Mouse (Mus musculus): Measurements from ENCODE around the gene 4930507D05Rik. TPM values are rescaled to one million over a fixed set of nuclear protein-coding genes. Genes with fewer than 3 reads are reported as not detected.
"Not testable (repeated sequence)": the region's sequence is repeated elsewhere in the genome, so short reads cannot be mapped to it uniquely, and the experiment has no call there.

The 4930507D05Rik gene
- polyA plus RNA-seq, 1 experiment from 2014 or later, result 0.27 TPM

- WGBS, result 74% methylated on average over 5 of the region's 5 CpGs
- no peaks in the 10 kb centered on the region for H3K9me3 ChIP-seq (replicated peaks; ENCODE audit: control insufficient read depth, low read length)
- no peak overlapping the region for H3K4me3 ChIP-seq (replicated peaks; ENCODE audit: low read length)
- H3K36me3 ChIP-seq (ENCODE audit: control insufficient read depth, insufficient read depth, low read length), result no peaks in the 10 kb centered on the region
- H3K27me3 ChIP-seq (ENCODE audit: control insufficient read depth, insufficient read depth, low read length), result no peaks in the 10 kb centered on the region
- no peak overlapping the region for H3K27ac ChIP-seq (ENCODE audit: low read length)
- no peak overlapping the region for H3K4me2 ChIP-seq (ENCODE audit: low read depth, low read length)
- H3K4me1 ChIP-seq (ENCODE audit: control insufficient read depth, insufficient read depth, low read length), result no peaks in the 10 kb centered on the region; the same call in 1 of the 2 replicates
- no peak for ATAC-seq (ENCODE audit: insufficient read depth, low FRiP score)
- H3K9ac ChIP-seq (ENCODE audit: low read length), result no peak overlapping the region
Observed at GRCm38 (mm10) chr10:62419422-62419821, 29.9 kb upstream of the 4930507D05Rik start.

DNA sequence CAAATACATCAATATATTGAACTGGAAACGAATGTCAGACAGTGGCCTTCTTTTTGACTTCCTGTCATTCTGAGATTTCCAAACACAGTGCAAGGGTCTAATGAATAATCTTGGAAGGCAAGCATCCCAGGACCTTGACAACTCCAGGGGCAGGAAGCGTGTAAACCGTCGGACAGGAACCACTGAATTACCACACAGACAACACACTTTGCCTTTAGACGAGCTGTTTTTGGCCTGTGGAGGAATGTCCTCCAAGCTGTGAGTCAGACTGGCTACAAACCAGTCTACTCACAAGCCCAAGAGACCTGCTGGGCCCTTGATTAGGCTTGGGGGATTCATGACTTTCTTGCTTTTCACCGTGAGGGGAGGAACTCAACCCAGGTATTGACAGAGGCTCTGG is 28.9 kb upstream of the 4930507D05Rik start:
- 44% methylated on average over 6 of the region's 6 CpGs for WGBS
- H3K4me2 ChIP-seq (ENCODE audit: low read depth, low read length), result 0 out of 2 replicates have a peak overlapping the region, but pooled peaks have one; percentile 31
- H3K36me3 ChIP-seq (ENCODE audit: control insufficient read depth, insufficient read depth, low read length), result no peaks in the 10 kb centered on the region
- no peak overlapping the region; the same call in 1 of the 2 replicates for H3K9ac ChIP-seq (ENCODE audit: low read length)
- H3K4me3 ChIP-seq (replicated peaks; ENCODE audit: low read length), result no peak overlapping the region
- H3K27me3 ChIP-seq (ENCODE audit: control insufficient read depth, insufficient read depth, low read length), result no peaks in the 10 kb centered on the region
- ATAC-seq (ENCODE audit: insufficient read depth, low FRiP score), result no peak
- H3K4me1 ChIP-seq (ENCODE audit: control insufficient read depth, insufficient read depth, low read length), result peaks cover under 1% of the 10 kb centered on the region; the same call in 1 of the 2 replicates
- H3K27ac ChIP-seq (ENCODE audit: low read length), result peak overlapping the region; percentile 39
- H3K9me3 ChIP-seq (replicated peaks; ENCODE audit: control insufficient read depth, low read length), result no peaks in the 10 kb centered on the region

- Histone ChIP-seq H3K27me3 (ENCODE audit: control insufficient read depth, insufficient read depth, low read length) (no peaks in the 10 kb centered on the region), H3K27ac (ENCODE audit: low read length) (peak overlapping the region; percentile 39), H3K9me3 (replicated peaks; ENCODE audit: control insufficient read depth, low read length) (no peaks in the 10 kb centered on the region), H3K4me2 (ENCODE audit: low read depth, low read length) (peak overlapping the region; percentile 31; the same call in 1 of the 2 replicates), H3K36me3 (ENCODE audit: control insufficient read depth, insufficient read depth, low read length) (no peaks in the 10 kb centered on the region), H3K9ac (ENCODE audit: low read length) (peak overlapping the region; percentile 43), H3K4me3 (replicated peaks; ENCODE audit: low read length) (peak overlapping the region; percentile 19), H3K4me1 (ENCODE audit: control insufficient read depth, insufficient read depth, low read length) (peaks cover 5% of the 10 kb centered on the region; the same call in 1 of the 2 replicates)
- 69% methylated on average over 3 of the region's 3 CpGs for WGBS
- ATAC-seq (ENCODE audit: insufficient read depth, low FRiP score), result no peak
Observed at GRCm38 (mm10) chr10:62421127-62421526, 28.2 kb upstream of the 4930507D05Rik start.

DNA sequence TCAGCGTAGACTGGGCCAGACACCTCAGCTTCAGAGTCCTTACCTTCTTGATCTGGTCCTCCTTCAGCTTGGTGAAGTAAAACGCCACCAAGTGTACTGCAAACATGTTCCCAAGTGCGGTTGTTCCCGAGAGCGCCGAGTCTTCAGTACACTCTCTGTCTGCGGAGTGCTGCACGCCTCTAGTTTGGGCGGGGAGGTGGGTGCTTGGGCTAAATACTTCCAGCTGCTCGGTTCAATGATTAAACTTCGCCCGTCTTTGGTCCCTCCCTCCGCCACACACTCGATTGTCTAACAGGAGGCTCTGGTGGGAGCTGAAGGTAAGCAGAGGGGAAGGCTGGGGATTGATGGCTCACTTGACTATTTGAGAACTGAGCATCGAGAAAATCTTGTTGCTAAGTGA is 27.0 kb upstream of the 4930507D05Rik start, which contains the start of gene Hkdc1:
TSS of gene Hkdc1 (minus strand) at position 237 of the 400 bp plus-strand sequence.
- no peaks in the 10 kb centered on the region for H3K27me3 ChIP-seq (ENCODE audit: control insufficient read depth, insufficient read depth, low read length)
- H3K9me3 ChIP-seq (replicated peaks; ENCODE audit: control insufficient read depth, low read length), result no peaks in the 10 kb centered on the region
- peak within 1 kb of the TSS; percentile 14 for H3K9ac ChIP-seq (ENCODE audit: low read length)
- H3K36me3 ChIP-seq (ENCODE audit: control insufficient read depth, insufficient read depth, low read length), result no peaks in the 10 kb centered on the region
- H3K4me3 ChIP-seq (replicated peaks; ENCODE audit: low read length), result peak within 1 kb of the TSS; percentile 19
- peak; percentile 63; the same call in 1 of the 2 replicates for ATAC-seq (ENCODE audit: insufficient read depth, low FRiP score)
- peak within 1 kb of the TSS; percentile 31 for H3K4me2 ChIP-seq (ENCODE audit: low read depth, low read length)
- WGBS, result 37% methylated on average over 15 of the region's 15 CpGs
- peak within 1 kb of the TSS; percentile 23 for H3K27ac ChIP-seq (ENCODE audit: low read length)
- peaks cover 5% of the 10 kb centered on the region; the same call in 1 of the 2 replicates for H3K4me1 ChIP-seq (ENCODE audit: control insufficient read depth, insufficient read depth, low read length)

GRCm38 (mm10) chr10:62425081-62425871 is 24.0 kb upstream of the 4930507D05Rik start:
- H3K27me3 ChIP-seq (ENCODE audit: control insufficient read depth, insufficient read depth, low read length), result no peaks in the 10 kb centered on the region
- H3K9ac ChIP-seq (ENCODE audit: low read length), result no peak overlapping the region
- H3K9me3 ChIP-seq (replicated peaks; ENCODE audit: control insufficient read depth, low read length), result no peaks in the 10 kb centered on the region
- no peak overlapping the region for H3K4me3 ChIP-seq (replicated peaks; ENCODE audit: low read length)
- WGBS, result 33% methylated on average over 9 of the region's 9 CpGs
- no peak overlapping the region for H3K4me2 ChIP-seq (ENCODE audit: low read depth, low read length)
- H3K27ac ChIP-seq (ENCODE audit: low read length), result peak overlapping the region; percentile 49
- ATAC-seq (ENCODE audit: insufficient read depth, low FRiP score), result peak; percentile 35
- 0 out of 2 replicates have a peak, but pooled peaks cover 5% of the 10 kb centered on the region for H3K4me1 ChIP-seq (ENCODE audit: control insufficient read depth, insufficient read depth, low read length)
- H3K36me3 ChIP-seq (ENCODE audit: control insufficient read depth, insufficient read depth, low read length), result peaks cover 18% of the 10 kb centered on the region

DNA sequence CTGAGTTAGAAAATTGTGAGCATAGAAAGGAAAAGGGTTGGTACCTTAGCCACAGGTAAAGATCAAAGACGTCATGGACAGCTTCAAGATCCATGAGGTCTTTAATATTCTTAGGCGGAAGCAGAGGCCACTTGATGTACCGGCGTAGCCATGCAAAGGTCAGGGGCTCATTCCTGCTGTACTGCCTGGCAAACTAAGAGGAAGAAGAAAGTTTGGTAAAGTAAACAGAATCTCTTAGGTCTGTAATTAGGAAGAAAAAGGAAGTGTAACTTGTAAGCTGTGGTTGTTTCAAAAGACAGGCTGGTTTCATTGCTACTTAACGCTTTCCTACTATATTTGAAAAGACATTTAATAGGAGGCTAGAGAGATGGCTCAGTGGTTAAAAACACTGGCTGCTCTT is 18.9 kb upstream of the 4930507D05Rik start:
- no peak for ATAC-seq (ENCODE audit: insufficient read depth, low FRiP score)
- 86% methylated on average over 5 of the region's 5 CpGs for WGBS
- H3K4me3 ChIP-seq (replicated peaks; ENCODE audit: low read length), result no peak overlapping the region
- H3K9ac ChIP-seq (ENCODE audit: low read length), result no peak overlapping the region
- H3K27me3 ChIP-seq (ENCODE audit: control insufficient read depth, insufficient read depth, low read length), result no peaks in the 10 kb centered on the region
- H3K36me3 ChIP-seq (ENCODE audit: control insufficient read depth, insufficient read depth, low read length), result peaks cover 31% of the 10 kb centered on the region
- H3K4me2 ChIP-seq (ENCODE audit: low read depth, low read length), result no peak overlapping the region
- H3K9me3 ChIP-seq (replicated peaks; ENCODE audit: control insufficient read depth, low read length), result no peaks in the 10 kb centered on the region
- H3K4me1 ChIP-seq (ENCODE audit: control insufficient read depth, insufficient read depth, low read length), result 0 out of 2 replicates have a peak, but pooled peaks cover 3% of the 10 kb centered on the region
- H3K27ac ChIP-seq (ENCODE audit: low read length), result no peak overlapping the region

- H3K4me1 ChIP-seq (ENCODE audit: control insufficient read depth, insufficient read depth, low read length), result peaks cover 10% of the 10 kb centered on the region
- H3K27me3 ChIP-seq (ENCODE audit: control insufficient read depth, insufficient read depth, low read length), result no peaks in the 10 kb centered on the region
- WGBS, result 37% methylated on average over 18 of the region's 18 CpGs
- H3K9me3 ChIP-seq (replicated peaks; ENCODE audit: control insufficient read depth, low read length), result no peaks in the 10 kb centered on the region
- H3K36me3 ChIP-seq (ENCODE audit: control insufficient read depth, insufficient read depth, low read length), result no peaks in the 10 kb centered on the region; the same call in 1 of the 2 replicates
- H3K9ac ChIP-seq (ENCODE audit: low read length), result peak overlapping the region; percentile 97
- no peak for ATAC-seq (ENCODE audit: insufficient read depth, low FRiP score)
- peak overlapping the region; percentile 84 for H3K27ac ChIP-seq (ENCODE audit: low read length)
- peak overlapping the region; percentile 60 for H3K4me2 ChIP-seq (ENCODE audit: low read depth, low read length)
- peak overlapping the region; percentile 87 for H3K4me3 ChIP-seq (replicated peaks; ENCODE audit: low read length)
Observed at GRCm38 (mm10) chr10:62450280-62450640, 971 bp downstream of the 4930507D05Rik start.

DNA sequence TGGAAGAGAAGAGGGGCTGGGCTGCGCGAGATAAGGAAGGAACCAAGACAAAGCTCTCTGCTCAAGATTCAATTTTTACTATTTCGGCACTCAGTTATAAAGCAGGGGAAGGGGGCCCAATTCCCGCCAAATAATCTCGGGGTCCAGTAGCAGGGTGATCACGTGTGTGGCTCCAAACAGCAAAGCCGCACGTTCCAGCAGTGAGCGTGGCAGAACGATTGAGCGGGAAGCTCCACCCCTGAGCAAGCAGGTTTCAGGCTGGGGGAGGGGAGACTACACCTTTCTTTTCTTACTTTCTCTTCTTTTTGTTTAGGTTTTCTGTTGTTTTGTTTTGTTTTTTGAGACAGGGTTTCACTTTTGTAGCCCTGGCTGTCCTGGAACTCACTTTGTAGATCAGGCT is 2.7 kb downstream of the 4930507D05Rik start:
- not testable (repeated sequence) for H3K4me2 ChIP-seq (ENCODE audit: low read depth, low read length); H3K27me3 ChIP-seq (ENCODE audit: control insufficient read depth, insufficient read depth, low read length); H3K4me1 ChIP-seq (ENCODE audit: control insufficient read depth, insufficient read depth, low read length); H3K4me3 ChIP-seq (replicated peaks; ENCODE audit: low read length); H3K36me3 ChIP-seq (ENCODE audit: control insufficient read depth, insufficient read depth, low read length); H3K9ac ChIP-seq (ENCODE audit: low read length); H3K9me3 ChIP-seq (replicated peaks; ENCODE audit: control insufficient read depth, low read length); H3K27ac ChIP-seq (ENCODE audit: low read length); ATAC-seq (ENCODE audit: insufficient read depth, low FRiP score)
- WGBS, result 59% methylated on average over 11 of the region's 11 CpGs

DNA sequence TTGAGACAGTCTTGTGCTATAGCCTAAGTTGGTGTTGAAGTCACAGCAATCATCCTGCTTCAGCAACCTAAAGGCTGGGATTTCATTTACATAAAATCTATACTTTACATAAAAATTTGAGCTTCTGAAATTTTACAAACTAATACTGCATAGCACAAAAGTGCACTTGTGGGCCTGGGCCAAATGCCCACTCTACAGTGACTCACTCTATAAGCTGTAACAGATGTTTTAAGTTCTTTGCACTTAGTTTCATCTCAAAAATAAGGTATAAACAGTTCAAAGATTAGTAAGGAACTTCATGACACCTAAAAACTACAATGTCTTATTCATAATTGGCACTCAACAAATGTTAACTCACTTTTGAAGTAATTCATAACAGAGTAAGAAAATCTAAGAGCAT is 12.0 kb downstream of the 4930507D05Rik start:
- H3K9ac ChIP-seq (ENCODE audit: low read length), result no peak overlapping the region
- no peaks in the 10 kb centered on the region for H3K27me3 ChIP-seq (ENCODE audit: control insufficient read depth, insufficient read depth, low read length)
- H3K4me1 ChIP-seq (ENCODE audit: control insufficient read depth, insufficient read depth, low read length), result no peaks in the 10 kb centered on the region
- H3K4me3 ChIP-seq (replicated peaks; ENCODE audit: low read length), result no peak overlapping the region
- no peak for ATAC-seq (ENCODE audit: insufficient read depth, low FRiP score)
- no peak overlapping the region for H3K4me2 ChIP-seq (ENCODE audit: low read depth, low read length)
- no peak overlapping the region for H3K27ac ChIP-seq (ENCODE audit: low read length)
- H3K9me3 ChIP-seq (replicated peaks; ENCODE audit: control insufficient read depth, low read length), result no peaks in the 10 kb centered on the region
- H3K36me3 ChIP-seq (ENCODE audit: control insufficient read depth, insufficient read depth, low read length), result 0 out of 2 replicates have a peak, but pooled peaks cover 9% of the 10 kb centered on the region

All from stomach, embryonic 16.5 days (tissue).